Mouse (Mus musculus): ENCODE measurements at regions not wholly inside any gene's neighbourhood (a gene's known extent, or its start where the extent isn't known, plus 50 kb on each side); places are given as distances from the start of the nearest gene placed in this dataset.

GRCm38 (mm10) chr4:105406786-105407464 is 249.8 kb downstream of the Plpp3 start:
- Histone ChIP-seq H3K27me3 (no peaks in the 10 kb centered on the region), H3K4me3 (replicated peaks) (no peak overlapping the region), H3K9ac (no peak overlapping the region), H3K36me3 (replicated peaks) (no peaks in the 10 kb centered on the region), H3K9me3 (no peaks in the 10 kb centered on the region), H3K27ac (no peak overlapping the region), H3K4me1 (peaks cover 3% of the 10 kb centered on the region; the same call in 1 of the 2 replicates), H3K4me2 (no peak overlapping the region)
- WGBS = 56% methylated on average over 14 of the region's 14 CpGs
- ATAC-seq (ENCODE audit: low FRiP score) = no peak

GRCm38 (mm10) chr4:105408896-105409295 is 251.7 kb downstream of the Plpp3 start:
- no peaks in the 10 kb centered on the region for H3K36me3 ChIP-seq (replicated peaks)
- no peaks in the 10 kb centered on the region for H3K27me3 ChIP-seq
- 87% methylated on average over 9 of the region's 9 CpGs for WGBS
- no peak overlapping the region for H3K27ac ChIP-seq
- H3K4me3 ChIP-seq (replicated peaks) = no peak overlapping the region
- H3K9ac ChIP-seq = no peak overlapping the region
- no peaks in the 10 kb centered on the region for H3K9me3 ChIP-seq
- ATAC-seq (ENCODE audit: low FRiP score) = no peak
- H3K4me1 ChIP-seq = peaks cover 3% of the 10 kb centered on the region; the same call in 1 of the 2 replicates
- H3K4me2 ChIP-seq = no peak overlapping the region

- Histone ChIP-seq H3K36me3 (replicated peaks) (no peaks in the 10 kb centered on the region), H3K4me2 (no peak overlapping the region), H3K4me1 (no peaks in the 10 kb centered on the region), H3K9ac (no peak overlapping the region), H3K4me3 (replicated peaks) (no peak overlapping the region), H3K27ac (no peak overlapping the region), H3K9me3 (0 out of 2 replicates have a peak, but pooled peaks cover 4% of the 10 kb centered on the region), H3K27me3 (no peaks in the 10 kb centered on the region)
- WGBS = 84% methylated on average over 3 of the region's 3 CpGs
- ATAC-seq (ENCODE audit: low FRiP score) = no peak
Observed at GRCm38 (mm10) chr4:105417166-105417565, 260.0 kb downstream of the Plpp3 start.

GRCm38 (mm10) chr4:105422466-105422865 is 265.3 kb downstream of the Plpp3 start:
- 80% methylated on average over 7 of the region's 7 CpGs for WGBS
- Histone ChIP-seq H3K9ac (no peak overlapping the region), H3K4me1 (no peaks in the 10 kb centered on the region), H3K9me3 (no peaks in the 10 kb centered on the region), H3K27ac (no peak overlapping the region), H3K36me3 (replicated peaks) (no peaks in the 10 kb centered on the region), H3K4me2 (no peak overlapping the region), H3K27me3 (no peaks in the 10 kb centered on the region), H3K4me3 (replicated peaks) (no peak overlapping the region)
- ATAC-seq (ENCODE audit: low FRiP score) = no peak

GRCm38 (mm10) chr4:105423727-105424201 is 266.6 kb downstream of the Plpp3 start:
- Histone ChIP-seq H3K4me2 (no peak overlapping the region), H3K9ac (no peak overlapping the region), H3K9me3 (no peaks in the 10 kb centered on the region), H3K27ac (no peak overlapping the region), H3K4me3 (replicated peaks) (no peak overlapping the region), H3K4me1 (no peaks in the 10 kb centered on the region), H3K27me3 (no peaks in the 10 kb centered on the region), H3K36me3 (replicated peaks) (no peaks in the 10 kb centered on the region)
- 80% methylated on average over 3 of the region's 3 CpGs for WGBS
- ATAC-seq (ENCODE audit: low FRiP score) = no peak

- Histone ChIP-seq H3K4me2 (no peak overlapping the region), H3K9me3 (no peaks in the 10 kb centered on the region), H3K4me1 (no peaks in the 10 kb centered on the region), H3K27me3 (no peaks in the 10 kb centered on the region), H3K9ac (no peak overlapping the region), H3K36me3 (replicated peaks) (no peaks in the 10 kb centered on the region), H3K27ac (no peak overlapping the region), H3K4me3 (replicated peaks) (no peak overlapping the region)
- ATAC-seq (ENCODE audit: low FRiP score) = no peak
- WGBS = 67% methylated on average over 6 of the region's 6 CpGs
Observed at GRCm38 (mm10) chr4:105425086-105425485, 267.9 kb downstream of the Plpp3 start.

- Histone ChIP-seq H3K9me3 (no peaks in the 10 kb centered on the region), H3K4me3 (replicated peaks) (no peak overlapping the region), H3K4me2 (no peak overlapping the region), H3K27me3 (no peaks in the 10 kb centered on the region), H3K36me3 (replicated peaks) (no peaks in the 10 kb centered on the region), H3K9ac (no peak overlapping the region), H3K27ac (no peak overlapping the region), H3K4me1 (no peaks in the 10 kb centered on the region)
- ATAC-seq (ENCODE audit: low FRiP score) = no peak
- 67% methylated on average over 6 of the region's 6 CpGs for WGBS
Observed at GRCm38 (mm10) chr4:105427581-105427980, 270.4 kb downstream of the Plpp3 start.

GRCm38 (mm10) chr4:105429381-105430100 is 272.4 kb downstream of the Plpp3 start:
- ATAC-seq (ENCODE audit: low FRiP score) = no peak
- Histone ChIP-seq H3K27me3 (no peaks in the 10 kb centered on the region), H3K4me3 (replicated peaks) (no peak overlapping the region), H3K9ac (no peak overlapping the region), H3K4me1 (no peaks in the 10 kb centered on the region), H3K27ac (no peak overlapping the region), H3K9me3 (no peaks in the 10 kb centered on the region), H3K4me2 (no peak overlapping the region), H3K36me3 (replicated peaks) (no peaks in the 10 kb centered on the region)
- 95% methylated on average over 6 of the region's 6 CpGs for WGBS

- Histone ChIP-seq H3K9ac (no peak overlapping the region), H3K4me2 (no peak overlapping the region), H3K27ac (no peak overlapping the region), H3K4me3 (replicated peaks) (no peak overlapping the region), H3K4me1 (no peaks in the 10 kb centered on the region), H3K9me3 (no peaks in the 10 kb centered on the region), H3K36me3 (replicated peaks) (no peaks in the 10 kb centered on the region), H3K27me3 (no peaks in the 10 kb centered on the region)
- WGBS = 81% methylated on average over 4 of the region's 4 CpGs
- no peak for ATAC-seq (ENCODE audit: low FRiP score)
Observed at GRCm38 (mm10) chr4:105432461-105432860, 275.3 kb downstream of the Plpp3 start.

- no peak for ATAC-seq (ENCODE audit: low FRiP score)
- H3K27me3 ChIP-seq = no peaks in the 10 kb centered on the region
- H3K4me2 ChIP-seq = no peak overlapping the region
Observed at GRCm38 (mm10) chr4:105437141-105437540, 280.0 kb downstream of the Plpp3 start.

GRCm38 (mm10) chr4:105449046-105449860 is 292.1 kb downstream of the Plpp3 start:
- peak overlapping the region; percentile 56 for H3K27ac ChIP-seq
- no peak overlapping the region for H3K9ac ChIP-seq
- H3K27me3 ChIP-seq = no peaks in the 10 kb centered on the region
- H3K9me3 ChIP-seq = no peaks in the 10 kb centered on the region
- no peaks in the 10 kb centered on the region for H3K36me3 ChIP-seq (replicated peaks)
- H3K4me1 ChIP-seq = peaks cover 8% of the 10 kb centered on the region; the same call in 1 of the 2 replicates
- WGBS = 37% methylated on average over 11 of the region's 11 CpGs
- no peak; the same call in 1 of the 2 replicates for ATAC-seq (ENCODE audit: low FRiP score)
- H3K4me2 ChIP-seq = peak overlapping the region; percentile 30
- H3K4me3 ChIP-seq (replicated peaks) = no peak overlapping the region

More at GRCm38 (mm10) chr4:105437141-105437540, 280.0 kb downstream of the Plpp3 start:
- no peaks in the 10 kb centered on the region for H3K36me3 ChIP-seq (replicated peaks)
- WGBS = 83% methylated on average over 5 of the region's 5 CpGs
- no peaks in the 10 kb centered on the region for H3K4me1 ChIP-seq
- H3K27ac ChIP-seq = no peak overlapping the region
- H3K4me3 ChIP-seq (replicated peaks) = no peak overlapping the region
- no peaks in the 10 kb centered on the region for H3K9me3 ChIP-seq
- no peak overlapping the region for H3K9ac ChIP-seq

- H3K27me3 ChIP-seq = no peaks in the 10 kb centered on the region
- no peak overlapping the region for H3K4me3 ChIP-seq (replicated peaks)
- 94% methylated on average over 4 of the region's 4 CpGs for WGBS
- no peak overlapping the region for H3K27ac ChIP-seq
- ATAC-seq (ENCODE audit: low FRiP score) = no peak
- H3K9me3 ChIP-seq = no peaks in the 10 kb centered on the region
- no peak overlapping the region for H3K9ac ChIP-seq
- no peak overlapping the region for H3K4me2 ChIP-seq
- H3K36me3 ChIP-seq (replicated peaks) = no peaks in the 10 kb centered on the region
- H3K4me1 ChIP-seq = peaks cover 8% of the 10 kb centered on the region; the same call in 1 of the 2 replicates
Observed at GRCm38 (mm10) chr4:105450881-105451280, 293.7 kb downstream of the Plpp3 start.
